Mouse (Mus musculus): Measurements from ENCODE around the gene Rps15. TPM values are rescaled to one million over a fixed set of nuclear protein-coding genes. Genes with fewer than 3 reads are reported as not detected.

Rps15 gene
- polyA plus RNA-seq, 2 experiments, result 805 to 2,097 TPM

DNA sequence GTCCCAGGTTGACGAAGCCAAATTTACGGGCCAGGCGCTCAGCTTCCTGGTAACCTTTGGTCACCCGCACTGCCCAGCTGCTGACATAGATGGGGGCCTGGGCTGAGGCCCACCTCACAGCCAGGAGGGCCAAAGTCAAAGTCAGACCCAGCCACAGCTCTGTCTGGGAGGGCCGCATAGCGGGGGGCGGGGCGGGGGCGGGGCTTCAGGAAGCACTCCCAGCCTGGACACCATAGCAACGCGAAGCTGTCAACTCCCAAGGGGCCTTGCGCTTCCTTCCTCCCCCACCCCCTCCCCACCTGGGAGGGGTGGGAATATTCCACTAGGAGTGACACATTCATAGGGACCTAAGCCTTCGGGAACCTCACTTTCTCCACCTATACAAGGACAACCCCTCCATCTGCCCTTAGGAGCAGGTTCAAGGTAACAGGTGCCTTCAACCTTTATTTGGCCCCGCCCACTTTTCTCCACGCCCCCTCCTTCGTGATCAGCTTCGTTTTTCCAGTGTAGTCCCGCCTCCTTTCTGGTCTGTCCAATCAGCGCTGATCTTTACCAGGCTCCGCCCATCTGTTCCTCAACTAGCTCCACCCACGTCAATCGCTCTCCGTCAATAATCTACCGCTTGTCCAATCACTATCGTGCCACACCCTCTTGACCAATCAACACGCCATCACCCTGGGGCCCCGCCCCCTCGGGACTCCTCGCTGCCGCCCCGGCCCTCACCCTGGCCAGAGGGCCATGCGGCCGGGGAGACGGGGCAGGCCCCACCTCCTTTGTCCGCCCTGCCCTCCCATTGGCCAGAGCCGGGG, 37.2 kb downstream of the Rps15 start, which contains the start of the genes Pcsk4 and Reep6:
Gene Pcsk4 (minus strand): TSS at position 226 of the 809 bp plus-strand sequence.
Gene Reep6 (plus strand): TSS at position 681 of the 809 bp plus-strand sequence.
- Histone ChIP-seq H3K9ac (replicated peaks) (peak within 1 kb of the TSS; percentile 63), H3K4me3 (ENCODE audit: insufficient read depth in 1 of 2, low read depth in 2 of 2, low read length in 2 of 2) (peak within 1 kb of the TSS; percentile 42 to 66), H3K27me3 (ENCODE audit: control insufficient read depth, insufficient read depth, low read length) (no peaks in the 10 kb centered on the region), H3K36me3 (replicated peaks; ENCODE audit: control insufficient read depth, insufficient read depth, low read depth) (no peaks in the 10 kb centered on the region; the same call in 1 of the 2 replicates), H3K4me1 (replicated peaks; ENCODE audit: control insufficient read depth in 2 of 2, insufficient read depth in 2 of 2, low read length in 1 of 2) (peaks cover 30 to 38% of the 10 kb centered on the region in 2 experiments), H3K9me3 (ENCODE audit: control insufficient read depth, low read length) (no peaks in the 10 kb centered on the region), H3K27ac (peak within 1 kb of the TSS; percentile 88), H3K4me2 (ENCODE audit: low read depth) (peak within 1 kb of the TSS; percentile 91)
- TF ChIP-seq CTCF (IDR thresholded peaks at IDR 0.05; ENCODE audit: low read depth), result no peak
- TF ChIP-seq EP300 (IDR thresholded peaks at IDR 0.05; ENCODE audit: low read depth), result no peak
- peak; percentile 85 for ATAC-seq (ENCODE audit: insufficient read depth)
- 6% methylated on average over 36 of the region's 36 CpGs for WGBS (ENCODE audit: insufficient replicate concordance)
- DNase-seq (ENCODE audit: low read depth in 3 of 3, low spot score in 3 of 3), result peak; percentile 92 to 96 (median 95)

DNA sequence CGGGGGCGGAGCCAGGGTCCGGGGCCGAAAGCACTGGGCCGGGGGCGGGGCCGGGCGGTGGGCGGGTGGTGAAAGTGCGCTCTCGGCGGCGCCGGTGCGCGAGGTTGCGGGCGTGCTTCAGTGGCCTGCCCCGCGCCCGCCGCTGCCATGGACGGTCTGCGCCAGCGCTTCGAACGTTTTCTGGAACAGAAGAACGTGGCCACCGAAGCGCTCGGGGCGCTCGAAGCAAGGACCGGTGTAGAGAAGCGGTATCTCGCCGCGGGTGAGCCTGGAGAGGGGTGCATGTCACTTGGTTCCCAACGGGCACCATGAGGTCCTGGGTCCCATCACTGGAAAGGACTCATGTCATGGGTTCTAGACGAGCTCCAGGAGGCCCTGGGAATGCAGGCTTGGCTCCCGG, 37.8 kb downstream of the Rps15 start:
- ATAC-seq (ENCODE audit: insufficient read depth), result no peak
- DNase-seq (ENCODE audit: low read depth in 3 of 3, low spot score in 3 of 3), result no peak
- H3K4me2 ChIP-seq (ENCODE audit: low read depth), result peak overlapping the region; percentile 91
- no peaks in the 10 kb centered on the region for H3K9me3 ChIP-seq (ENCODE audit: control insufficient read depth, low read length)
- peak overlapping the region; percentile 42 to 66 for H3K4me3 ChIP-seq (ENCODE audit: insufficient read depth in 1 of 2, low read depth in 2 of 2, low read length in 2 of 2)
- H3K36me3 ChIP-seq (replicated peaks; ENCODE audit: control insufficient read depth, insufficient read depth, low read depth), result no peaks in the 10 kb centered on the region; the same call in 1 of the 2 replicates
- peak overlapping the region; percentile 88 for H3K27ac ChIP-seq
- H3K4me1 ChIP-seq (replicated peaks; ENCODE audit: control insufficient read depth in 2 of 2, insufficient read depth in 2 of 2, low read length in 1 of 2), result peaks cover 30 to 38% of the 10 kb centered on the region in 2 experiments
- under 1% methylated on average over 41 of the region's 41 CpGs for WGBS (ENCODE audit: insufficient replicate concordance)
- TF ChIP-seq EP300 (IDR thresholded peaks at IDR 0.05; ENCODE audit: low read depth) (no peak), CTCF (IDR thresholded peaks at IDR 0.05; ENCODE audit: low read depth) (no peak)
- peak overlapping the region; percentile 63 for H3K9ac ChIP-seq (replicated peaks)
- no peaks in the 10 kb centered on the region for H3K27me3 ChIP-seq (ENCODE audit: control insufficient read depth, insufficient read depth, low read length)

DNA sequence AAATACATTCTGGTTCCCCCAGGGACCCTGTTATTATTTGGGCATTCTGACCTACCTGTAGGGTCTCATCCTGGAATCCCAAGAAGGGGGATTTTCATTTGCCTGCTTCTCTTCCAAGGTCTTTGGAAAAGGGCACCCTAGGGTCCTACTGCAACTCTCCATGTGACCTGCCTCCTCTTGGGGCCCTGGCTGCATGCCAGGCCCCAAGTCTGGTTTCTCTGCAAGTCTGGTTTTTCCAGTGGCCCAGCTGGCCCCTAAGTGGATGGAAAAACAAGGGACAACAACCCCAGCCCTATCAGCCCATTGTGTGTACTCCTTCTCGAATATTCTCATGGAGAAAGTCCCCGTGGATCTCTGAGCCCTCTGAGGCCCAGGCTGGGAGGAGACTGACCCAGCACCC, 38.6 kb downstream of the Rps15 start:
- H3K4me1 ChIP-seq (replicated peaks; ENCODE audit: control insufficient read depth in 2 of 2, insufficient read depth in 2 of 2, low read length in 1 of 2), result peaks cover 30 to 38% of the 10 kb centered on the region in 2 experiments
- 66% methylated on average over 2 of the region's 2 CpGs for whole genome bisulfite sequencing (ENCODE audit: insufficient replicate concordance)
- H3K36me3 ChIP-seq (replicated peaks; ENCODE audit: control insufficient read depth, insufficient read depth, low read depth), result peaks cover 7% of the 10 kb centered on the region
- no peak for TF ChIP-seq CTCF (IDR thresholded peaks at IDR 0.05; ENCODE audit: low read depth)
- TF ChIP-seq EP300 (IDR thresholded peaks at IDR 0.05; ENCODE audit: low read depth), result no peak
- H3K27ac ChIP-seq, result peak overlapping the region; percentile 88
- H3K4me2 ChIP-seq (ENCODE audit: low read depth), result peak overlapping the region; percentile 91
- no peaks in the 10 kb centered on the region for H3K9me3 ChIP-seq (ENCODE audit: control insufficient read depth, low read length)
- ATAC-seq (ENCODE audit: insufficient read depth), result no peak
- DNase-seq (ENCODE audit: low read depth in 3 of 3, low spot score in 3 of 3), result no peak
- peak overlapping the region; percentile 63 for H3K9ac ChIP-seq (replicated peaks)
- H3K4me3 ChIP-seq (ENCODE audit: insufficient read depth in 1 of 2, low read depth in 2 of 2, low read length in 2 of 2), result peak overlapping the region; percentile 42 to 66
- no peaks in the 10 kb centered on the region for H3K27me3 ChIP-seq (ENCODE audit: control insufficient read depth, insufficient read depth, low read length)

DNA sequence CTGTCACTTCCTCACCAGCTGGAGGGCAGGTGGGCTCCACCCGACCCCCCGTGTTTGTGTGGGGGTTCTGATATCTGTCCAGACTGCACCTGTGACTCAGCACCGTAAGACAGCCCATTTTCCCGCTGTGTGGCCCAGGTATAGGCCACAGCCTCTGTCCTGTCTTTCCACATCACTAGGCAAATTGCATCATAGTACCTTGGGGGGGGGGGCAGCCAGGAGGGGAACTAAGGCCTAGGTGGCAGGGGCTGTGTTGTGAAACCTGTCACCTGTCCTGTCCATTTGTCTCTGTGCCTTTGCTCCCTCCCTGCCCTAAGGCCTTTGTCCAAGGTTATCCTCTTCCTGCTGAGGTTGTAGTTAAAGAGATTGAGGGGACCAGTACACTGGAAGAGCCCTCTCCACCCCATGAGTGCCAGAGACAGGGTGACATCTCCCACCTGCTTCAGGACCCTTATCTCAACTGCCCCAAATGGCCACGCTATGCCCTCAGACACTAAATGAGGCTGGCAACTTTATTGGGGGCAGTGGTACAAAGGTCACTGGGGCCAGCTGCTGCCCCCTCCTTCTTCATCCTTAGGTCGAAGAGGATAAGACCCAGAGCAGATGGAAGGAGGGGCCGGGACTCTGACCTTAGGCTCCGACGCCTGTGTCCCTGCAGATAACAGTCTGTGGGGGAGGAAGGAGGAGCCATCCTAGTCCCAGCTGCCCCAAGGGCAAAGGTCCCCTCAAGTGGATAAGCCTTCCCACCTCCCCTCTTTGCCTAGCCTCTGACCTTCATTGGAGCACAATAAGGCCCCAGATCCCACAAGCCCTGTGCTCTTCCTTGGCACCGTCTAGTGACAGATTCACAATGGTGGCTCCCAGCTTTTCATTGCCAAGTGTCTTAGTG, 39.6 kb downstream of the Rps15 start:
- ATAC-seq (ENCODE audit: insufficient read depth) (peak; percentile 74), DNase-seq (ENCODE audit: low read depth in 3 of 3, low spot score in 3 of 3) (peak; percentile 80 to 87 (median 84))
- H3K4me3 ChIP-seq (ENCODE audit: insufficient read depth in 1 of 2, low read depth in 2 of 2, low read length in 2 of 2), result peak overlapping the region; percentile 42 to 66
- H3K9ac ChIP-seq (replicated peaks), result peak overlapping the region; percentile 63
- TF ChIP-seq CTCF (IDR thresholded peaks at IDR 0.05; ENCODE audit: low read depth) (no peak), EP300 (IDR thresholded peaks at IDR 0.05; ENCODE audit: low read depth) (peak; percentile 70)
- no peaks in the 10 kb centered on the region for H3K27me3 ChIP-seq (ENCODE audit: control insufficient read depth, insufficient read depth, low read length)
- H3K27ac ChIP-seq, result peak overlapping the region; percentile 88
- no peaks in the 10 kb centered on the region for H3K9me3 ChIP-seq (ENCODE audit: control insufficient read depth, low read length)
- H3K36me3 ChIP-seq (replicated peaks; ENCODE audit: control insufficient read depth, insufficient read depth, low read depth), result peaks cover 14% of the 10 kb centered on the region
- peak overlapping the region; percentile 91 for H3K4me2 ChIP-seq (ENCODE audit: low read depth)
- WGBS (ENCODE audit: insufficient replicate concordance), result 17% methylated on average over 10 of the region's 10 CpGs
- peaks cover 30 to 38% of the 10 kb centered on the region in 2 experiments for H3K4me1 ChIP-seq (replicated peaks; ENCODE audit: control insufficient read depth in 2 of 2, insufficient read depth in 2 of 2, low read length in 1 of 2)

Measured in liver, embryonic 14.5 days (tissue).